Mouse (Mus musculus): ENCODE results near the gene Tnk2.

- TF ChIP-seq POLR2A (IDR thresholded peaks at IDR 0.05; ENCODE audit: extremely low read depth, insufficient read depth, low read length) (no peak), CTCF (IDR thresholded peaks at IDR 0.05; ENCODE audit: extremely low read depth, insufficient read depth, low read length) (no peak)
Measured at GRCm38 (mm10) chr16:32644069-32644800, 561 bp downstream of the Tnk2 start.

Data from cortical plate, adult 2 months (tissue).